Mouse (Mus musculus): ENCODE results near the gene Vwce. TPM values are rescaled to one million over a fixed set of nuclear protein-coding genes. Genes with fewer than 3 reads are reported as not detected.

Gene Vwce
- polyA plus RNA-seq, 1 experiment from 2014 or later, result 2.9 TPM

DNA sequence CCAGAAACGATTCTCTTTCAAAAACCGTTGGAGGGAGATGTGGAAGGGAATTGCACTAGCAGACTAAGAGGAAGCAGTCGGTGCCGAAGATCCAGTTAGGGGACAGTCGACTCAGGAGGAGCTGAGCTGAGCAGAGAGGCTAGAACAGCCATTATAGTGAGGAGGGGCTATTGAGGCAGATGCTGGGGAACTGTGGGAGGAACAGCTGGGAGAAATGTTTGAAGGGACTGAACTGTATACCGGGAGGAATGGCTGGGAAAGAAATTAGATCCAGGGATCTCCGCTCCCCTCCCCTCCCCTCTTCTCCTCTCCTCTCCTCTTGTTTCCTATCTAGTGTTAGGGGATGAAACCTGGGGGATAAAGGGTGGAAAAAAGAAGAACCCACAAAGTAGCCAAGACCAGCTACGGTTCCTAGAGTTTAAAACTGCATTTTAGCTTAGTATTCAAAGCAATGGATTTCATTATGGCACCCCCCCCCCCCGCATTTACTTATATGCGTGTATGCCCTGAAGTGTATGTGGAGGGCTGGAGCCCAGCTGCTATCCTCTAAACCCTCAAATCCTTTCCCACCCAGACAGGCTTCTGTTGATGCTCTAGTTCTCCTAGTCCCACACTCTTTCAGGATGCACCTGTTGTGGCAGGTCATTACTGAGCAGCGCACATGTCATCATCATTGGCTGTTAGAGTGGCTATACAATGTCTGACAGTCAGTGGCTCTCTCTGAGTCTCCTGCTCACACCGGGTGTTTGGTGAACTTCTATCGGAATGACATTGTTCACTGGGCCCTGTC, 6.8 kb downstream of the Vwce start:
- no peak overlapping the region for H3K9ac ChIP-seq (replicated peaks; ENCODE audit: low read length)
- ATAC-seq (ENCODE audit: low FRiP score, low TSS enrichment), result peak; percentile 43; the same call in 1 of the 2 replicates
- 39% methylated on average over 13 of the region's 13 CpGs for WGBS
- no peak overlapping the region for H3K27ac ChIP-seq (ENCODE audit: low read length)
- peak overlapping the region; percentile 34 for H3K4me2 ChIP-seq (replicated peaks; ENCODE audit: low read depth, low read length)
- no peaks in the 10 kb centered on the region for H3K9me3 ChIP-seq (ENCODE audit: low read length)
- no peaks in the 10 kb centered on the region for H3K27me3 ChIP-seq (ENCODE audit: insufficient read depth, low read length)
- no peaks in the 10 kb centered on the region for H3K36me3 ChIP-seq (ENCODE audit: insufficient read depth, low read length)
- no peaks in the 10 kb centered on the region for H3K4me1 ChIP-seq (ENCODE audit: insufficient read depth, low read length)
- H3K4me3 ChIP-seq (ENCODE audit: low read length), result no peak overlapping the region

DNA sequence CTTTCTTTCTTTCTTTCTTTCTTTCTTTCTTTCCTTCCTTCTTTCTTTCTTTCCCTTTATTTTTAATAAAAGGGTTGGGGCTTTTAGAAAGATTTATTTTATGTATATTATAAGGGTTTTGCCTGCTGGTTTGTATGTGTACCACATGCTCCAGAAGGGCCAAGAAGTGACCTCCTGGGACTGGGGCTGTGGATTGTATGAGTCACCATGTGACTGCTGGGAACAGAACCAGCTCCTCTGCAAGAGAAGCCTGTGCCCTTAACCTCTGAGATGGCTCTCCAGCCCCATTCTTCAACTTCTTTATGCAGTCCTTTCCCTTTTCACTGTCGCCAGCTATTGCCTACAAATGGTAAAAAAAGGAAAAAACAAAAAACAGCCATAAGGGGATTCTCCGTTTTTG, 11.6 kb downstream of the Vwce start:
- H3K27ac ChIP-seq (ENCODE audit: low read length), result no peak overlapping the region
- WGBS, result 87% methylated on average over 2 of the region's 2 CpGs
- no peak for ATAC-seq (ENCODE audit: low FRiP score, low TSS enrichment)
- H3K27me3 ChIP-seq (ENCODE audit: insufficient read depth, low read length), result no peaks in the 10 kb centered on the region
- no peak overlapping the region for H3K4me3 ChIP-seq (ENCODE audit: low read length)
- no peak overlapping the region for H3K4me2 ChIP-seq (replicated peaks; ENCODE audit: low read depth, low read length)
- no peaks in the 10 kb centered on the region for H3K4me1 ChIP-seq (ENCODE audit: insufficient read depth, low read length)
- no peak overlapping the region for H3K9ac ChIP-seq (replicated peaks; ENCODE audit: low read length)
- H3K9me3 ChIP-seq (ENCODE audit: low read length), result no peaks in the 10 kb centered on the region
- no peaks in the 10 kb centered on the region for H3K36me3 ChIP-seq (ENCODE audit: insufficient read depth, low read length)

DNA sequence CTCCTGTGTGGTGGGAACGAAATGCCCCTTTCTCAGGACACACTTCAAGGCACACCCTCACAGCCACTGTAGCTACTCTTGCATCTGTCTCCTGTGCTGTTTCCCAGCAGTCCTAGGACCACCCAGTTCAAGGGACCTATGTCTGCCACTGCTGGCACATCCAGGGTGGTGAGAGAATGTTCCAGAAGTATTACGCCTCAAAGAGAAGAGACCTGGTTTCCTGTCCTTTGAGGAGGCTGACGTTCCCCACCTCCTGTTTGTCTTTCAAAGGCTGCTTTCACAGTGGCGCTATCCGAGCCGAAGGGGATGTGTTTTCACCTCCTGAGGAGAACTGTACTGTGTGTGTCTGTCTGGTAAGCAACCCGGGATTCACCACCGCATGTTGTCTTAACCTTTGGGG, 14.1 kb downstream of the Vwce start:
- H3K27me3 ChIP-seq (ENCODE audit: insufficient read depth, low read length), result no peaks in the 10 kb centered on the region
- ATAC-seq (ENCODE audit: low FRiP score, low TSS enrichment), result no peak
- H3K27ac ChIP-seq (ENCODE audit: low read length), result no peak overlapping the region
- H3K4me3 ChIP-seq (ENCODE audit: low read length), result no peak overlapping the region
- no peaks in the 10 kb centered on the region for H3K9me3 ChIP-seq (ENCODE audit: low read length)
- H3K9ac ChIP-seq (replicated peaks; ENCODE audit: low read length), result no peak overlapping the region
- no peaks in the 10 kb centered on the region for H3K36me3 ChIP-seq (ENCODE audit: insufficient read depth, low read length)
- WGBS, result 63% methylated on average over 8 of the region's 8 CpGs
- H3K4me1 ChIP-seq (ENCODE audit: insufficient read depth, low read length), result no peaks in the 10 kb centered on the region
- no peak overlapping the region for H3K4me2 ChIP-seq (replicated peaks; ENCODE audit: low read depth, low read length)

DNA sequence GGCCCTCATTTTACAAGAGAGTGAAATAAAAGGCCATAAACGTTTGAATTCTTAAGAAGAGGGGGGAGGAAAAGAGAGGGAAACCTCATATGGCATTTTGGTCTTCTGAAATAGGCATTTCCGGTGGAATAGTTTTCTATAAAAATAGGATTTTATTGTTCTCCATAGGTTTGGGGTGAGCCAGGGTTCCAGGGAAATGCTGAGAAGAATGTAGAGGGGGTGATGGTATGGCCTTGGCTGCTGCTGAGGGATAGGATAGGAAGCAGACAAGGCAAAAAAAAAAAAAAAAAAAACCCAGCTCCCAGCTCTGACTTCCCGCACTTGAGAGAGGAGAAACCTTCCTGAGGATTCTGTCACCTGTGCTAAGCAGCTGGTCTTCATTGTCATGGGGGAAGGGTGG, 22.0 kb downstream of the Vwce start:
- Histone ChIP-seq H3K27me3 (ENCODE audit: insufficient read depth, low read length) (no peaks in the 10 kb centered on the region), H3K9me3 (ENCODE audit: low read length) (no peaks in the 10 kb centered on the region), H3K9ac (replicated peaks; ENCODE audit: low read length) (no peak overlapping the region; the same call in 1 of the 2 replicates), H3K4me3 (ENCODE audit: low read length) (no peak overlapping the region), H3K36me3 (ENCODE audit: insufficient read depth, low read length) (no peaks in the 10 kb centered on the region), H3K4me2 (replicated peaks; ENCODE audit: low read depth, low read length) (no peak overlapping the region), H3K4me1 (ENCODE audit: insufficient read depth, low read length) (no peaks in the 10 kb centered on the region), H3K27ac (ENCODE audit: low read length) (no peak overlapping the region)
- ATAC-seq (ENCODE audit: low FRiP score, low TSS enrichment), result no peak
- 28% methylated on average over 3 of the region's 3 CpGs for WGBS

DNA sequence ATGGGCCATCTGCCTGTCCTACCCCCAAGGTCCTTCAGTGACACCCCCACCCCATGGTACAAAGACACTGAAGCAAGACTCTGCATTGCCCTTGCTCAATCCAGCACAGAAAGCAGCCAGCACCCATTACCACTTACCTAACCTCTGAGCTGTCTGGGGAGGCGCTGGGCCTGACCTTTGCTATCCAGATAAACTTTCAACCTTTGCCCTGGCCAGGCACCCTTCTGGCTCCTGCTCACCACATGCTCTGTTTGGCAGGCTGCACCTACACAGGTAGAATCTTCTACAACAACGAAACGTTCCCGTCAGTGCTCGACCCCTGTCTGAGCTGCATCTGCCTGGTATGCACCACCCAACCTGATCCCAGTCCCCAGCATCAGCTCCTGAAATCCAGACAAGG, 23.7 kb downstream of the Vwce start:
- Histone ChIP-seq H3K4me2 (replicated peaks; ENCODE audit: low read depth, low read length) (no peak overlapping the region), H3K27me3 (ENCODE audit: insufficient read depth, low read length) (no peaks in the 10 kb centered on the region), H3K9ac (replicated peaks; ENCODE audit: low read length) (no peak overlapping the region), H3K36me3 (ENCODE audit: insufficient read depth, low read length) (no peaks in the 10 kb centered on the region), H3K4me3 (ENCODE audit: low read length) (no peak overlapping the region), H3K9me3 (ENCODE audit: low read length) (no peaks in the 10 kb centered on the region), H3K4me1 (ENCODE audit: insufficient read depth, low read length) (no peaks in the 10 kb centered on the region), H3K27ac (ENCODE audit: low read length) (no peak overlapping the region)
- 84% methylated on average over 5 of the region's 5 CpGs for WGBS
- no peak for ATAC-seq (ENCODE audit: low FRiP score, low TSS enrichment)

DNA sequence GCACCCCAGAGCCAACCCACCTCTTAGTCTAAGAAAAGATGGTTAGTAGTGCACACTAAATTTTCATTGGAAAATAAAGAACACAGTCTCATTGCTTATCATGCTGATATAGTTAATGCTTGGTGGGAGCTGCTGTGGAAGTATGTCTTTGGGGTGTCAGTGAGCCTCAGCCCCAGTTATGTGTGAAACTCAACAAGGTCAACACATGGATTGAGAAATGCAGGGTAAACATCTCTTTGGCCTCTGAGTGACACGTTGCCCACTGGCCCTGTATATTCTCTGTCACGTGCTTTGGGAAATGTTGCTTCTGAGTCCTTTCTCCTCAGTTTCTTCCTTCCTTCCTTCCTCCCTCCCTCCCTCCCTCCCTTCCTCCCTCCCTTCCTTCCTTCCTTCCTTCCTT, 24.4 kb downstream of the Vwce start:
- H3K4me1 ChIP-seq (ENCODE audit: insufficient read depth, low read length), result no peaks in the 10 kb centered on the region
- WGBS, result 75% methylated on average over 2 of the region's 2 CpGs
- no peak overlapping the region for H3K4me2 ChIP-seq (replicated peaks; ENCODE audit: low read depth, low read length)
- no peak for ATAC-seq (ENCODE audit: low FRiP score, low TSS enrichment)
- H3K36me3 ChIP-seq (ENCODE audit: insufficient read depth, low read length), result no peaks in the 10 kb centered on the region
- H3K9ac ChIP-seq (replicated peaks; ENCODE audit: low read length), result no peak overlapping the region
- no peaks in the 10 kb centered on the region for H3K27me3 ChIP-seq (ENCODE audit: insufficient read depth, low read length)
- H3K4me3 ChIP-seq (ENCODE audit: low read length), result no peak overlapping the region
- no peaks in the 10 kb centered on the region for H3K9me3 ChIP-seq (ENCODE audit: low read length)
- H3K27ac ChIP-seq (ENCODE audit: low read length), result no peak overlapping the region

DNA sequence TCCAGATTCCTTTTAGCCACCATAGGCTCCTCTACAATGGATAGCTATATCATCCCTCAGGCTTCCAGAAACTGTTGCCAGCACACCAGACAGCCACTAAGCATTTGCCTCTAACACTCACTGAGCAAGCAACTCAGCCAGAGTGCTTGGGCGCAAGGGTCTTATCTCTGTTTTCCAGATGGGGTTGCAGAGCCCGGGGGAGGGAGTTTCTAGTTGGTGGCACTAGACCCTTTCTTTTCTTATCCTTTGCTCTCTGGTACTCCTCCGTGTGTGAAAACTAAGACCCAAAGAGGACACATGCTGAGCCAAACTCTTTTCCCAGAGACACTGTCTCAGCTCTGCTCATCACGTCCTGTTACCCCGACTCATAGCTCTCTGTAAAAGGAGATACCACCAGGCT, 27.4 kb downstream of the Vwce start:
- 79% methylated on average over 5 of the region's 5 CpGs for WGBS
- H3K36me3 ChIP-seq (ENCODE audit: insufficient read depth, low read length), result no peaks in the 10 kb centered on the region
- no peaks in the 10 kb centered on the region for H3K9me3 ChIP-seq (ENCODE audit: low read length)
- H3K9ac ChIP-seq (replicated peaks; ENCODE audit: low read length), result no peak overlapping the region
- no peaks in the 10 kb centered on the region for H3K27me3 ChIP-seq (ENCODE audit: insufficient read depth, low read length)
- no peak overlapping the region for H3K27ac ChIP-seq (ENCODE audit: low read length)
- ATAC-seq (ENCODE audit: low FRiP score, low TSS enrichment), result no peak
- no peak overlapping the region for H3K4me2 ChIP-seq (replicated peaks; ENCODE audit: low read depth, low read length)
- no peak overlapping the region for H3K4me3 ChIP-seq (ENCODE audit: low read length)
- H3K4me1 ChIP-seq (ENCODE audit: insufficient read depth, low read length), result no peaks in the 10 kb centered on the region

DNA sequence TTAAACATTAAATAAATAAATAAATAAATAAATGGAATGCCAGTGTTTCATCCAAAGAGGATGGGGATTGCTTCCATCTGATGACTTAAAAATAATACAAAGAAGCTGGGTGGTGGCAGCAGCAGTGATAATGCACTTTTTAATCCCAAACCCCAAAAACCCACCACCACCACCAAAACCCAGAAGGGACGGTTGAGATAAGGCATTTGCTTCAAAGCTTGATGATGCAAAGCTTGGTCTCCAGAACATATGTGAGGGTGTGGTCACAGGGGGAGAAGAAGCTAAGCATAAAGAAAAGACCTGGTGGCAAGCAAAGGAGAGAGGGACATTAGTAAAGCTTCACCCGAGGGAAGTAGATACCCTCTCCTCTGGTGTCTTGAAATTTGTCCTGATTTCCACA, 27.9 kb downstream of the Vwce start:
- H3K4me1 ChIP-seq (ENCODE audit: insufficient read depth, low read length), result no peaks in the 10 kb centered on the region
- no peak overlapping the region for H3K27ac ChIP-seq (ENCODE audit: low read length)
- no peaks in the 10 kb centered on the region for H3K36me3 ChIP-seq (ENCODE audit: insufficient read depth, low read length)
- H3K4me2 ChIP-seq (replicated peaks; ENCODE audit: low read depth, low read length), result no peak overlapping the region
- no peaks in the 10 kb centered on the region for H3K27me3 ChIP-seq (ENCODE audit: insufficient read depth, low read length)
- no peak overlapping the region for H3K9ac ChIP-seq (replicated peaks; ENCODE audit: low read length)
- 88% methylated on average over 2 of the region's 2 CpGs for WGBS
- no peak for ATAC-seq (ENCODE audit: low FRiP score, low TSS enrichment)
- H3K4me3 ChIP-seq (ENCODE audit: low read length), result no peak overlapping the region
- H3K9me3 ChIP-seq (ENCODE audit: low read length), result no peaks in the 10 kb centered on the region

DNA sequence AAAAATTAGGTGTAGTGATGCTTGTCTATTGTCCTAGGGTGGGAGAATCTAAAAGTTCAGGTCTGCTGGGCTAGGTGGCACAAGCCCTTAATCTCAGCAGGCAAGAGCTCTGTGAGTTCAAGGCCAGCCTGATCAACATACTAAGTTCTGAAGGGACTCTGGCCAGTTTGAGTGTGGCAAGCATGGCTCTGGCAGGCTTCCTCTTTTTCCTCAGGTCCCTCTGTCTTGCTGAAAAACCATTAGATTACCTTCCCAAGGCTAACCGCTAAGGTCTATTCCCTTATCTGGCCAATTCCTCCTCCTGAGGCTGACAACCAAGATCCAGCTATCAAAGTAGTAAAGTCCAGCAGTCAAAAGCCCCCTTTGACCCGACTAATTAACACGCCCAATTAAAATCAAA, 28.7 kb downstream of the Vwce start:
- no peak for ATAC-seq (ENCODE audit: low FRiP score, low TSS enrichment)
- Histone ChIP-seq H3K4me2 (replicated peaks; ENCODE audit: low read depth, low read length) (no peak overlapping the region), H3K9ac (replicated peaks; ENCODE audit: low read length) (no peak overlapping the region), H3K4me3 (ENCODE audit: low read length) (no peak overlapping the region), H3K4me1 (ENCODE audit: insufficient read depth, low read length) (no peaks in the 10 kb centered on the region), H3K27me3 (ENCODE audit: insufficient read depth, low read length) (no peaks in the 10 kb centered on the region), H3K9me3 (ENCODE audit: low read length) (no peaks in the 10 kb centered on the region), H3K27ac (ENCODE audit: low read length) (no peak overlapping the region), H3K36me3 (ENCODE audit: insufficient read depth, low read length) (no peaks in the 10 kb centered on the region)
- 56% methylated on average over 3 of the region's 3 CpGs for WGBS

DNA sequence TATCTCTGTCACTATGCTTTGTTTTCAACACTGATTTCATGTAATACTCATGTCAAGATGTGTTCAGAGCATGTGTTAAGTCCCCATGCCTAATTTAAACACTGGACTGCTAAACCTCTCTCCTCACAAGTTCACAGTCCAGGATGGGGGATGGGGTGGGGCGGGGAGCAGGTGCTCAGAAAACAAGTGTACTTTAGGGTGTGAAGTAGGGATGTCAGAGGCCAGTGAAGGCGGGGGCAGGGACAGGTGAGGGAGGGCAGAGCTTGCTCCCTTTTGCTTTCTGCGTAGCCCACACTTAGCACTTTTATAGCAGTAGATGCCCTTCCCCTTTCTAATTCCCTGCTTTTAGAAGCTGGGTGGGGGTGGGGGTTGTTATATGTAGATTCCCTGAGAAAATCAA, 31.1 kb downstream of the Vwce start:
- H3K4me3 ChIP-seq (ENCODE audit: low read length), result no peak overlapping the region
- H3K9ac ChIP-seq (replicated peaks; ENCODE audit: low read length), result no peak overlapping the region
- H3K9me3 ChIP-seq (ENCODE audit: low read length), result no peaks in the 10 kb centered on the region
- no peaks in the 10 kb centered on the region for H3K27me3 ChIP-seq (ENCODE audit: insufficient read depth, low read length)
- H3K27ac ChIP-seq (ENCODE audit: low read length), result no peak overlapping the region
- H3K4me1 ChIP-seq (ENCODE audit: insufficient read depth, low read length), result no peaks in the 10 kb centered on the region
- H3K36me3 ChIP-seq (ENCODE audit: insufficient read depth, low read length), result no peaks in the 10 kb centered on the region
- ATAC-seq (ENCODE audit: low FRiP score, low TSS enrichment), result no peak
- 62% methylated on average over 3 of the region's 3 CpGs for WGBS
- H3K4me2 ChIP-seq (replicated peaks; ENCODE audit: low read depth, low read length), result no peak overlapping the region
